Mouse (Mus musculus): ENCODE measurements at regions not wholly inside any gene's neighbourhood (a gene's known extent, or its start where the extent isn't known, plus 50 kb on each side); places are given as distances from the start of the nearest gene placed in this dataset.
A peak's percentile ranks its signal among the peaks of the same experiment; 100 is the strongest.

DNA sequence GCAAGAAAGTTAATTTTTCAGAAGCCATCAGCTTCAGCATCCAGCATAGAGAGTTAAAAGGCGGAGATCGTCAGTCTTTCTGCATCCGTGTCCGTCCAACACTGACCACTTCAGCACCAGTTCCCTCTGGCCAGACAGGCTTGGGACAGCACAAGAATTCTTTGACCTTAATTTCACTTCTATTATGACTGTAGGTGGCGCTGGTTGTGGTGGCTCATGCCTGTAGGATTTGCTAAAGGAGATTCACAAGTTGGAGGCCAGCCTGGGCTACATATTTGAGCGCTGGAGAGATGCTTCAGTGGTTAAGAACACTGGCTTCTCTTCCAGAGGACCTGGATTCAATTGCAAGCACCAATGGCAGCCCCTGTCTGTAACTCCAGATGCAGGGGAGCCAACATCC lies 66.0 kb downstream of the Amer2 start:
- DNase-seq (ENCODE audit: low spot score) = no peak

DNA sequence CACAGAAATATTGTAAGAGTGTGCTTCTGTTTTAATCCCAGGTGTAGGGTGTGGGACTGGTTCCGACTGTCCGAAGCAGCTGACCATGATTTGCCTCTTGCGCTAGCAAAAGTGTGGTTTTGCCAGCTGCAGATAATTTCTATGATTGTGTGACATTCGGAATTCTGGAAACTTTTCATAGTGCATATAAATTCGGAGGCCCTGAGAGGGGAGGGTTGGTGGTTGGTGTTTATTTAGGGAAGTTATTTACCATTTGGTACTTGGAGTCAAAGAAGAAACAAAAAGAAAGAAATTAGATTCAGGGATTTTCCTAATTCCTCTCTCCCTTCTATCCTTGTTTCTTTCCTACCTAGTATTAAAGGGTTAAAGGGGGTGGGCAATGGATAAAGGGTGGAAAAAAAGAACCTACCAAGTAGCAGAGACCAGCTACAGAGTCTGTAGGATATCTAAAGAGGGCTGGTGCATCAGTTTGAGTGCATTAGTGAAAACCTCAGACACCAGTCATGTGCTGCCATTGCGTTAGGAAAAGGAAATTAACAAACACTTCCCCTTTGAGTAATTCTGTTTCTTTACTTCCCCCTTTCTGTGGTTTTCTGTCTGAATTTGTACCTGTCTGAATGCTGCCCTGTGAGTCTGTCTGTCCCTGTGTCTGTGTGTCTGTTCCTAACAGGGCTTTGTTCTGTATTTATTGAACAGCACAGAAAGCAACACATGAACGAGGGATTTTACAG lies 70.9 kb downstream of the Amer2 start:
- no peak for DNase-seq (ENCODE audit: low spot score)

DNA sequence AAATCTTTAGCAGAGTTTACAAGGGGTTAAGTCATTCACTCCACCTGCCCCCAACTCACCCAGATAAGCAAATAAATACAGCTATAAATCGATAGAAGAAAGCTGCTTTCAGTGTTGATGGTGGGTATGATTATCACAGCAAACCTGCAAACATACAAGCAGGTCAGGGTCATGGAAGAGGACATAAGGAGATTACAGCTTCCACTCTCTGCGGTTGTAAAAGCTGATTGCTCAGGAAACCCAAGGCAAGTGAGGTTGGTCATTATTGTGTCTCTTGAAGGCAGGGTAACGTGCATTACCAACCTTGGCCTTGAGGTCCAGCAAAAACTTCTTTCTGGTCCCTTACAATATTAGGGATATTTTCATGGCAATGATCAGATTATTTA lies 71.5 kb downstream of the Amer2 start:
- no peak for DNase-seq (ENCODE audit: low spot score)

DNA sequence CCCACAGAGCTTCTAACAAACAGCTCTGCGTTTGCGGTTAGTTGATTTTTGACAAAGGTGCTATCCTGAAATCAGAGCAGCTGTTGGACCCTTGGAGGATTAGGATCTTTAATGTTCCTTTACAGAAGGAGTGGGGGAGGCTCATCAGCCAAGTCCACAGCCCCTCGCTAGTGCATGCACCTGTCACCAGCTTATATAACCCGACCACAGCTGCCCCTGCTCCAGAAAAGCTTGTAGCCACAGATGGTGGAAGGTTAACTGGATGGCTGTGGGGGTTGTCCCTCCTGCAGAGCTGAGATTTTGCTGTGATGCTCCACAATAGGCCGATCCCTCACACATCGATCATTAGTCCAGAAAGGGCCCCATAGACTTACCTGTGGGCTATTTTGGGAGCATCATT lies 73.0 kb downstream of the Amer2 start:
- no peak for DNase-seq (ENCODE audit: low spot score)

DNA sequence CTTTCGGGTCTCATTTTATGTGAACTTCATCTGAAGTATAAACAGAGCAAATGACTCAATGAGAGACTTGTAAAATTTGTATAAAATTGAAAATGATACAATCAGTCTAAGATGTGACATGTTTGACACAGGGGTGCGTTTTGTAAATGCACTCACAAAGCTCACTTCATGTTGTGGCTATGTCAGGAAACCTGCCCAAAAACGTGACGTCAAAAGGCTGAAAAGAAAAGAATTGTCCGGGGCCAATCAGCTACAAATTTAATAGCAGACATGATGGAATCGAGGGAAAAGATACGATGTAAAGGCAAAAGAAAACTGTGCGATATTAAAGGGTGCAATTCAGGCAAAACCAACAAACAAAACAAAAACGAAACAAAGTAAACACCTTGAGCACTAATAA lies 78.2 kb downstream of the Amer2 start:
- DNase-seq (ENCODE audit: low spot score) = no peak

DNA sequence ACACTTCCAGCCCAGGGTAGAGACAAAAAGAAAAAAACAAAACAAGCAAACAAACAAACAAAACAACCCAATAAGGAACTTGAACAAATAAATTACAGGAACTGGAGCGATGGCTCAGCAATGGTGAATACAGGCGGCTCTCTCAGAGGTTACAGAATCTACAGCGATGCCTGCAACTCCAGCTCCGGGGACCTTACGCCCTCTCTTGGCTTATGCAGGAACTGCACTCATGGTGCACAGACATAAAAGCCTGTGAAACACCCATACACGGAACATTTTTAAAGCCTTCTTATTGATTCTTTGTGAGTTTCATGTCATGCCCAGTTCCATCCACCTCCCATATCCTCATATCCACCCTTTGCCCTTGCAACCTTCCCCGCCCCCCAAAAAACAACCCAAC lies 78.6 kb downstream of the Amer2 start:
- no peak for DNase-seq (ENCODE audit: low spot score)

DNA sequence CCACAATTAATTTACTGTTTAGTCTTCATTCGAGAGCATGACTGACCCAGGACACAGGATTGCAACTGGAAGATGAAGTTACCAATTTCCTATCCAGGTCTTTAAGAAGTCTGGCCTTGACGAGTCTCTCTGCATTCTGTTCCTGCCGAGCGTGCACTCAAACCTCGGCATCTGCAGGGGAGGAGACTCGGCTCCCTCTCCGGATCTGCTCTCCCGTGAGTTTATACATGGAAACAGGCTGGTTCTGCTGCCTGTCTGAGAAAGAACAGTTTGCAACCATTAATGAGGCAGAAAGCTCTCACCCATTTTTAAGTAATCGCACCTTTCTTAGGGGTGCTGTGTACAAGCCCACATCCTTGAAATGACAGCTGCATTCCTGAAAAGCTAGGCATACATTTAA lies 83.7 kb downstream of the Amer2 start:
- DNase-seq (ENCODE audit: low spot score) = no peak

DNA sequence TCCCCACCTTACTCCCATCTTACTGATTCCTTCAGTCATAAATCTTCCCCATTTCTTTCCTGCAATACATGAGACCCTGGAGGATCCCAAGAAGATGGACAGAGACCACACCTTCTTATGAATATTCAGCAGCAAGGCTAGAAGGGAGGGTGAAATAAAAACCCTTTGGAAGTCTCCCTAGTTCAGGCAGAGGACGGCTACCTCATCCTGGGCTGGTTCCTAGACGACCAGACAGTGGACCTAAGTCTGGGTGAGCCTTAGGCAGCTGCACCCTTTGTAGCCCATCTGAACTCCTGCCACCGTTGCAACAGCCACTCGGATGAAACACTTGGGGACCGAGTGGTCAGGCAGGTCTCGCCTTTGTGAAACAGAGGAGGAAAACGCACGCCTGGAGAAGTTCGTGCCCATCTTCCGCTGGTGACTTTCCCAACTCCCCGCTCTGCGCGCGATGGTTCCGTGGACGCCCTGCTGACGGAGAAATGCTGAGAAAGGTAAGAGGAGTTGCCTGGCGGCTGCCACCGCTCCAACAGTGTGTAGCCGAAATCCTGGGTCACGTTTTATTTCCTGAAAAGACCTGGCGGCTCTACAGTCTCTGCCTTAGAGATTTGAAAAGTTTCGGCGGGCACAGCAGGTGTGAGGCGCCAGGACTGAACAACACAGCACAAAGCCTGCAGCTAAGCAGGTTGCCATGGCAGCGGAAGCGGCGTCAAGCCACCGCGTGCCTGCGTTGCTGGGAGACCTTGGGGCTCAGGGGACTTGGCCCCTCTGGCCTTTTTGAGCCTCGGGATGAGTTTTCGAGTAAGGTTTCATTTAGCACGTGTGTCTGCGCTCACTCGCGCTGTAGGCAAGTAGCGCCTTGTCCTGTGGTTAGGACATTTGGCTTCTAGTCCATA lies 112.2 kb downstream of the Amer2 start:
- DNase-seq (ENCODE audit: low spot score) = peak; percentile 22

DNA sequence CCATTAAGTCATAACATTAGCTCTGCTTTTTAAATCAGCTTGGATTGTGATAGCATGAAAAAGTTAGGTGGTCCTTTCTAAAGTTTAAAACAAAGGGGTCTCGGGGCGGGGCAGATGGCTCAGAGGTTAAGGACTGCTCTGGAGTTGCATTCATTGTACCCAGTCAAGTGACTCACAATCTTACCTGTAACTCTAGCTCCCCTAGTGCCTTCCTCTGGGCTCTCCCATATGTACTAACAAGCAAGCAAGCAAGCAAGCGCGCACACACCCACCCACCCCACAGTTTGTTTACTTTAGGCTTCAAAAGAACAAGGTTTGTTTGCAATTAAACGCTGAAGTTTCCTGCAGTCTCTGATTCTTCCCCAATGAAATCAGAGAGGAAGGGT lies 112.8 kb downstream of the Amer2 start:
- no peak for DNase-seq (ENCODE audit: low spot score)

DNA sequence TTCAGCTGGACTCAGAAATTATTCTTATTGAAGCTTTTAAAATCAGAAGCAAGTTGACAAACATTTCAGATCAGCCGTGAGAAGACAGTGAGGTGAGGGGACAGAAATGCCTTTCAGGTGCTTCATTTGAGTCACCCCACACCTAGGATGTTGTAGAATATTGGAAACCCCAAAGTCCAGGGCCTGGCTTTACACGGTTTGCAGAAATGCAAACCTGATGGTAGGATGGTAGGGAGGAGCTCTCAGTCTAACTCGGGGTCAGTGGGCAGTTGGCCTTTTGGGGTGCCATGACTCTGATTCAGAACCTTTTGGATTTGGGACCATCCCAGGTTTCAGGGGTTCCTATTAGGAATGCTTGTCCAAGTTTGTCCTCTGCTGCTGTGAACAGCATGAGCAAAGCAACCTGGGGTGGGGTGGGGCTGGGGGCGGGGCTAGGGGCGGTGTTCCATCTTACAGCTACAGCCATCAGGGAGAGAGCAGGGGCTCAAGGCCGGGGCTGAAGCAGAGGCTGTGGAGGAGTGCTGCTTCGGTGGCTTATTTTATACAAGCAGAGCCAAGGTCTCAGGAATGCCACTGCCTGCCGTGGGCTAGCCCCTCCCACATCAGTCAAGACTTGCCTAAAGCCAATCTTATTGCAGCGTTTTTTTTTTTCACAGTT lies 113.3 kb downstream of the Amer2 start:
- no peak for DNase-seq (ENCODE audit: low spot score)

DNA sequence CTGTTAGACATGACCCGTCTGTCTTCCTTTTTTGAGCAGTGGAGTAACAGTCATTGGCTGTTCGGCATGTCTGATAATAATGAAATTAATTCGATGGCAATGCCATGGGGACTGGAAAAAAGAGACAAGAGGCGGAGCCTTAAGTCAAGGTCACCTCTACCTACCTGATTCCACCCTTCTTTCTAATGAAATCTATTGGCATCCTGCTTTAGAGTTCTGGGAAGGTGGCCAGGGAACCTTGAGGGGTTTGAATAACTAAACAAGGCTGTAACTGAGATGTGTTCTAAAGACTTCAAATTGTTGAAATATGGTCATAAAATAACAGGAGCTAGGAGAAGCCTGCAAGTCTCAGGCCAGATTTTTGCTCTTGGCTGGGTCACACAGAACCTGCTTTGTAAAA lies 116.1 kb downstream of the Amer2 start:
- no peak for DNase-seq (ENCODE audit: low spot score)

DNA sequence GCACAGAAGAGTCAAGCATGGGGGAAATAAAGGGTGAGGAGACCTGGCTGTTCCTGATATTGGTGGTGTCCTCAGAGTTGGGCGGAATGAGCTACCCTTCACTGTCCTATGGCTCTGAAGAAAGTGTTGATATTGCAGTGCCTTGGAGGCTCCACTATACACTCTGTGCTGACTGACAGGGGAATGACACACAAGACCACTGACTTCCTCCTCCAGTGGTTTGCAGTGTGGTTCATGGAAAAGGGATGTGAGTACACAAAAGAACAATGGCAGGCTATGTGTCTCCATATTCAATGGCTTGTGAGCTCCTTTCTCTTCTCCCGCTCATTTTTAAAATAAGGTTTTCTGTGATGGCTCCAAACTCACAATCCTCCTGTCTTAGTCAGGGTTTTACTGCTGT lies 117.8 kb downstream of the Amer2 start:
- no peak for DNase-seq (ENCODE audit: low spot score)

DNA sequence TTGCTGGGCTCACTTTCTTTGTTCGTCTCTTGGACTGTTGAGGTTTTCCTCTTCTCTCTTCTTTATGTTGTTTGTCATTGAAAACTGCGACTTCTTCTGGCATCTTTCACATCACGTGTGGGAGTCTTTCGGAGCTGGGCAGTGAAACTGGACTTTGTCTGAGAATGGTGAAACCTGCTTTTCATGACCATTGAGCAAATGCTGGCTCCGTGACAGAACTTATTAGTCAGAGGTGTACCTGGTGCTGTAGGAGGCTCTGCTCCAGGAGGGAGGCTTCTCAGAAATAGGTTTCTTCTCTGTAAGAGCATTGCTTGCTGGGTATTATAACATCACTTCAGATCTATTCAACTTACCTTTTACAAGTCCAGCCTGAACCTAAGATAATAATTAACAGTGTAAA lies 122.4 kb downstream of the Amer2 start:
- DNase-seq (ENCODE audit: low spot score) = no peak

DNA sequence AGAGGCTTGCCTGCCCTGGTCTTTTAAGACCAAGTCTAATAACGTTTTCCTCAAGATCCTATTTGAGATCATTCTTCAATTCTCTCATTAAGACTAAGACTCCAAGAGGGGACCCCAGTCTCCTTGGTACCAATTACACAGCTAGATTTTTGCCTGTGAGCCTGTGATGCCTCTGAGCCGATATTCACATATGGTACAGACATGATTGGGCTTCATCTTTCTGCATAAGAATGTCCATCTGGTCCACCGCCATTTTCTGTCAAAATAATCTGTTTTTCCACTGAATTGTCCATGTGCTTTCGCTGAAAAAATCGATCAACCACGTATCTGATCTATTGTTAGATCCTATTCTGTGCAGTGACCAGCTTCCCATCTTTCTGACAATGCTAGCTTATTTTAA lies 129.5 kb downstream of the Amer2 start:
- no peak for DNase-seq (ENCODE audit: low spot score)

DNA sequence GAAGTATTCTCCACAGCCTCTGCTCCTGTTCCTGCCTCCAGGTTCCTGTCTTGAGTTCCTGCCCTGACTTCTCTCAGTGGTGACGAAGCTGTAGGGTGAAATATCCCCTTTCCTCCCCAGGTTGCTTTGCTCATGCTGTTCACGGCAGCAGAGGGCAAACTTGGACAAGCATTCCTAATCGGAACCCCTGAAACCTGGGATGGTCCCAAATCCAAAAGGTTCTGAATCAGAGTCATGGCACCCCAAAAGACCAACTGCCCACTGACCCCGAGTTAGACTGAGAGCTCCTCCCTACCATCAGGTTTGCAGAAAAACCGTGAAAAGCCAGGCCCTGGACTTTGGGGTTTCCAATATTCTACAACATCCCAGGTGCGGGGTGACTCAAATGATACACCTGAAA lies 128.7 kb upstream of the Spata13 start:
- DNase-seq (ENCODE audit: low spot score) = no peak

DNA sequence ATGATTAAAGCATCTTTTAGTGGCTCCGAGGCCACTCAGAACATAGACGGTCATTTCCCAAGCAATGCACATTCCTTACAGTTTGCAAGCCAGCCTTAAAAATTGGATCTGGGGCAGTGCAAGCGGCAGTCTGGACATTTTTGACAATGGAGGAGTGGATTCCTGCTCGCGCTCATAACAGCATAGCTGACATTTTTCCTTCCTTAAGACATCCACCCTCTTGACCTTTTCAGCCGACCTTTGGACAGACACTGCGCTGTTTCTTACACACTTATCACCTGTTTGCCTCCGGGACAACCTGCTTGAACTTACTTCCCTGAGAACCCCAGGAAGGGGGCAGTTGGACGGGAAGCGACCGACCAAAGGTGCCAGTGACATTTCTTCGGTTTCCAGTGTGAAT lies 127.5 kb upstream of the Spata13 start:
- no peak for DNase-seq (ENCODE audit: low spot score)

DNA sequence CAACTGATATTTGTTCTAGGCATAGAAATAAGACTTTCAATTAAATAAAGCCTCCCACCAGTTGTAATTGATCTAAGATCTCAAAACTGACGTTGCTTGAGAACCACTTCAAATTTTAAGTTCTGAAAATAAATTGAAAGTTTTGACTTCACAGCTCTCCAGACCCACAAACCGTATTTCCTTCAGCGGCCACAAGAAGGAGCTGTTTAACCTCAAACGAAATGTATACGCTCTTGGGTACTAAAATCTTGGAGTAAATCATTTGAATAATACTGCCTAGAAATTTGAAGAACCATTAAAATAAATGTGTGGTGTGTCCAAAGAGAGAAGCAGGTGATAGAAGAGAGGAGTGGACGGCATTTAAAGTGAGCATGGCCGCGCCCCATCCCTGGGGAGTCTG lies 120.2 kb upstream of the Spata13 start:
- no peak for DNase-seq (ENCODE audit: low spot score)

DNA sequence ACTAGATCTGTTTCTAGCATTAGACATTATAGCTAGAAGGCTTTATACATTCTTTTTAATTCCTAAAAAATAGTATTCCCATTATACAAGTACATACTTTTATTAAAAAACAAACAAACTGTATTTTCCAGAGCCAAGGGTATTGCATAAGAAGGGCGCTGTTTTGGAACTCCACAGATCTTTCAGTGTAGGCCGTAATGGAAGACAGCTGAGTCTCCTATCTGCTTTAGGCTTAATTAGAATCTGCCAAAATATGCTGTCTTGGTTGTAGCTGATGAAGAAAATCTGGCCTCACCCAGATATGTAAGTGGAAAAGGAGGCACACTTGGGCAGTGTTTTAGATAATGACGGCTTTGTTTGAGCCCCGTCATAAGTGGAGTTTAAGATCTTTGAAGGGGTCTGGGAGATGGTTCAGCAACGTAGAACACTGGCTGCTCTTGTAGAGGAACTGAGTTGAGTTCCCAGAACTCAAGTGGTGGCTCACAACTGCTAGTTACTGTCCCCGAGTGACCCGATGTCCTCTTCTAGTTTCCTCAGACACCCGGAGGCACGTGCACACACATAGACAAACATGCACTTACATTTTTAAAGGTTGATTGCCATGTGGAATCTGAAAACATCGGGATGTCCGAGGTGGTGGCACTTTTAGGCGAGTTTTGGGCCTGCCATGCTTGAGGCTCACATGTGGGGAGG lies 118.6 kb upstream of the Spata13 start:
- no peak for DNase-seq (ENCODE audit: low spot score)

DNA sequence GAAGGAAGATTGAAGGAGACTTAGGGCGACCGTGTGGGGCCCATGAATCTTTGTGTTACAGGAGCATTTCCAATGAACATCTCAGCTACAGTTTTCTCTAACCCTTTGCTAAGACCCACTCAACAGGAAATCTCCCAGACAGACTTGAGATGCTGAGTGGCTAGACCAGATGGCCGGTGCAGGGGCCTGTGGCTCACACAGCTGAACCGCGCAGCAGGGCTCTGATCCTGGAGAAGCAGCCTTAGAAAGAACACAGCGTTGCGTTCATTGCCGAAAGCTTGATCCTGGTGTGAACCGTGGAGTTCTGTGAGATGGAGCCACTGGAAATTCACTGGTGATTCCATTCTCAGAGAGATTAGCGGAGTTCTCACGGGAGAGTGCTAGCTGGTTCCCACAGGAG lies 115.9 kb upstream of the Spata13 start:
- no peak for DNase-seq (ENCODE audit: low spot score)

DNA sequence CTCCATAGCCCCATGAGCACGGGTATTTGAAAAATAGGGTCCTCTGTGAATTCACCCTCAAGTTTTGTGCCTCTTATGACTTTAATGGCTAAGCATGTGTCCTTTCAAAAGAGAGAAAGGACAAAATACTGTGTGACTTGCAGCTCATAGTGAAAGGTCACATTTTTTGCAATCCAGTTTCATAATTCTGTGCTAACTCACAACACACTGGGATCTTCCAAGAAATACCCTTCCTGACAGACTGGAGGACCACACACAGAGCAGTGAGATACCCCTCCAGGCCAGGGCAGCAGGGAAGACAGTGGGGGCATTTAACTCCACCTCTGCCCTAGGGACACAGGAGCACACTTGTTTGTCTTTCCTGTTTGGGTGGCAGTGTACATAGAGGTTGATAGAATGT lies 110.8 kb upstream of the Spata13 start:
- DNase-seq (ENCODE audit: low spot score) = no peak

DNA sequence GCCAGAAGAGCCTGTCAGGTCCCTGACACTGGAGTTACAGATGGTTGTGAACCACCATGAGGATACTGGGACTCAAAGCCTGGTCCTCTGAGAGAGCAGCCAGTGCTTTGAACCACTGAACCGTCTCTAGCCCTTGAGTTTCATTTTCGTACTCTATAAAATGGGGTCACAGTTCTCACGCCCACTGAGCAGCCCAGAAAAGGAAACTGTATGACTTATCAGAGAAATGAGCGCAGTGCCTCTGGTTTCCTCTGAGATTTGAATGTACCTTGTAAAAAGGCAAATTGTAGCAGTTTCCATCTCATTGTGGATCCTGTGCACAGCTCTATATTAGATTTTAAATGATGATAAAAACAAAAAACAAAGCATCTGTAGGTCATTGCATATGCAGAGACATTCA lies 108.9 kb upstream of the Spata13 start:
- DNase-seq (ENCODE audit: low spot score) = no peak

DNA sequence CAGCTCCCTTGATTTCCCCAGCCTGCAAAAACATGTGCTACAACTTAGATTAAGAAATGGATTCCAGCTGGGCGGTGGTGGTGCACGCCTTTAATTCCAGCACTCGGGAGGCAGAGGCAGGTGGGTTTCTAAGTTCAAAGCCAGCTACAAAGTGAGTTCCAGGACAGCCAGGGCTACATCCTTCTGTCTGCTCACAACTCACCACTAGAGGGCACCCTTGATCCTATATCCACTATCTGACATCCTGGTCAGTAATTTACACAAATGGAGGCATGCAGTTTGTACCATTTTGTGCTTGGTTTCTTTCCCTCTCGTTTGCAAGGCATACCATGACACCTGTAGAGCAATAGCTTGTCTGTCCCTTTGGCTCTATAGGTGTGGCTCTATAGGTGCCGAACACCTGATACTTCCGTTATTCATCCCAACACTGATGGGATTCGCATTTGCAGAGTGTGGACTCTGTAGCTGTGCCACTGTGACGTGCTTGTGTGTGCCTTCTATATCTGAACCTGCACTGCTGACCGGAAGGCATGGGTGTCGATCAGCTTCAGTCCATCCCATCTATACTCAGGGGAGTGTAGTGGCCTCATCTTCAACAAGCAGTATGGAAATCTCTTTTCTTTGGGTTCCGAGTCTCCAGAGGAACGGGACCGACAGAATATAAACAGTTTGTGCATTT lies 108.4 kb upstream of the Spata13 start:
- peak; percentile 58 for DNase-seq (ENCODE audit: low spot score)
